Mouse (Mus musculus) lung, embryonic 14.5 days (tissue): ENCODE results near the gene Uqcrq. TPM values are rescaled to one million over a fixed set of nuclear protein-coding genes. Genes with fewer than 3 reads are reported as not detected.

Experiments used
- ATAC-seq: fragments of 200-750 bp; cut with Nextera tagmentation; 2 replicates; pipeline ENCODE4 v1.8.0; 2017; ENCODE audit warnings: mild to moderate bottlenecking, moderate TSS enrichment, moderate library complexity; ENCODE audit not compliant: insufficient read depth
- DNase-seq: peaks from one replicate; pipeline ENCODE4 v3.0.0-alpha.2; 2015
- H3K27ac ChIP-seq: fragments of 300-500 bp; sonication (generic); 2 replicates; pipeline ENCODE4 v1.5.1; 2014; ENCODE audit warnings: low read depth, mild to moderate bottlenecking, moderate library complexity
- H3K27me3 ChIP-seq: fragments of 300-500 bp; sonication (generic); 2 replicates; pipeline ENCODE4 v1.6.1; 2014; ENCODE audit warnings: low read length, control low read depth; ENCODE audit not compliant: insufficient read depth
- H3K36me3 ChIP-seq: fragments of 300-500 bp; sonication (generic); 2 replicates; pipeline ENCODE4 v1.6.1; 2014; ENCODE audit warnings: control low read depth; ENCODE audit not compliant: insufficient read depth
- H3K4me1 ChIP-seq: fragments of 300-500 bp; sonication (generic); 2 replicates; pipeline ENCODE4 v1.6.1; 2014; ENCODE audit warnings: antibody characterized with exemption, control low read depth; ENCODE audit not compliant: insufficient read depth
- H3K4me2 ChIP-seq: fragments of 300-500 bp; sonication (generic); 2 replicates; pipeline ENCODE4 v1.6.1; 2014; ENCODE audit warnings: mild to moderate bottlenecking
- H3K4me3 ChIP-seq: fragments of 300-500 bp; sonication (generic); 2 replicates; pipeline ENCODE4 v1.5.1; 2014; ENCODE audit warnings: low read depth, low read length
- H3K9ac ChIP-seq: fragments of 300-500 bp; sonication (generic); 2 replicates; pipeline ENCODE4 v1.6.1; 2014
- H3K9me3 ChIP-seq: fragments of 300-500 bp; sonication (generic); 2 replicates; pipeline ENCODE4 v1.6.1; 2016; ENCODE audit warnings: low read depth, low read length, control low read depth
- CTCF ChIP-seq: IDR thresholded peaks from 2 replicates; pipeline ENCODE4 v1.5.1; 2016; ENCODE audit warnings: antibody characterized with exemption, low read depth
- WGBS: fragments of 180-500 bp; shearing (Covaris S2); extraction: QIAGEN DNeasy Blood & Tissue Kit; methylation state at CpG from one replicate; pipeline ENCODE4 v1.1.7; 2014; 5-methylcytosine and 5-hydroxymethylcytosine counted together
- polyA plus RNA-seq: library from polyadenylated mRNA; unstranded; fragments of >200 nt; fragmentation: Nextera tagmentation; extraction: Ambion mirVana; gene quantifications from 2 replicates; pipeline ENCODE4 v1.2.1, GENCODE M21; 2014

Gene Uqcrq
- polyA plus RNA-seq, 1 experiment from 2014 or later: 518 TPM

DNA sequence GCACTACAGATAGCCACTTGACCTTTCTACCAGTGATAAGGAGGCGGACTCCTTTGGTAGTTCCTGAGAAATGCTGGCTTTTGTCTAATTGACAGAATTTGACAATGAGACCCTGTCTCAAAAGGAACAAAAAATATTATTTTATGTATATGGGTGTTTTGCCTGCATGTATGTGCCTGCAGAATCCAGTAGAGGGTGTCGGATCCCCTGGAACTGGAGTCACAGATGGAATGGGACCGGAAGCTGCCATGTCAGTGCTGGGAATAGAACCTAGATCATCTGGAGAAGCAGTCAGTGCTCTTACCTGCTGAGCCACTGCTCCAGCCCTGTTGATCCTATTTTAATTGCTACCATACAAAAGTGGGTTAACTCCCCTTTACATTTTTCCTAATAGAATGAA is 42.1 kb upstream of the Uqcrq start:
- ATAC-seq (no peak), DNase-seq (no peak)
- H3K9ac ChIP-seq: no peak overlapping the region
- no peak overlapping the region for H3K27ac ChIP-seq
- no peaks in the 10 kb centered on the region for H3K9me3 ChIP-seq
- H3K4me3 ChIP-seq: no peak overlapping the region
- no peaks in the 10 kb centered on the region for H3K36me3 ChIP-seq
- H3K27me3 ChIP-seq: peaks cover 54% of the 10 kb centered on the region
- H3K4me2 ChIP-seq: no peak overlapping the region
- H3K4me1 ChIP-seq: no peaks in the 10 kb centered on the region
- TF ChIP-seq CTCF: peak; percentile 34; the same call in 1 of the 2 replicates
- WGBS: 70% methylated on average over 3 of the region's 3 CpGs

DNA sequence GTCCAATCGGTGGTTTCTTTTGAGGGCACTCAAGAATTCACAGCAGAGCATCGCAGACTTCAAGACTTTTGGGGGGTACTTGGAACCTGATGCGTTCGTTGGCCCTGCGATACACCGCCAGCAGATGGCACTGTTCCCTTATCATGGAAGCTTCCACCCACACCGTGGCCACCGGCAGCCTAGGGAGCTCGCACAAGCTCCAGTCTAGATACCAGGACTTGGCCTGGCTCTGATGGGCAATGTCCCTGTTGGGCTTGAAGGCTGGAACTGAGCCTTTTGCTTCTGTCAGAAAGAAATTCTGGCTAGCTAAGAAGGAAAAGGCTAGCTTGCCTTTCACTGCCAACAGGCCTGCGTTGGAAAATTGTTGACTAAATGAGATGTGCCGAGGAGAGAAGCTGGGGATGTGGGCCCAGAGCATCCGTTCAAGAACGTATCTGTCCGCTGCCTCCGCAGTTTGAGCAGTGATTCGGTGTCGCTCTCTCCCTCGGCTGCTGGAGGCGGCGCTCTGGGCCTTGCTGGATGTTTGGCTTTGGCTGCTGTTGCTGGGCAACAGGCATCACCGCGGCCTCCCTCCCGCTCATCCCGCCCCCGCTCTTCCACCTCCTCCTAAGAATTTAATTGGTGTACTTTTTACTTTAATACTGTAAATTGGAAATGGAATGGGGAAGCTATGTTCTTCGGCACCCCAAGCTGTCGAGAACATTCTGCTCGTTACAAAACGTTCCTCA is 39.5 kb upstream of the Uqcrq start, which contains the start of gene Gm9837:
Gm9837 (minus strand) TSS at position 512 of the 728 bp plus-strand sequence.
- peaks cover 4% of the 10 kb centered on the region; the same call in 1 of the 2 replicates for H3K4me1 ChIP-seq
- peaks cover 53% of the 10 kb centered on the region for H3K27me3 ChIP-seq
- 0 out of 2 replicates have a peak within 1 kb of the TSS, but pooled peaks have one; percentile 2 for H3K9ac ChIP-seq
- H3K4me3 ChIP-seq: peak within 1 kb of the TSS; percentile 5; the same call in 1 of the 2 replicates
- no peak within 1 kb of the TSS for H3K27ac ChIP-seq
- peak within 1 kb of the TSS; percentile 50 for H3K4me2 ChIP-seq
- no peaks in the 10 kb centered on the region for H3K36me3 ChIP-seq
- DNase-seq (peak; percentile 96), ATAC-seq (peak; percentile 74)
- 3% methylated on average over 29 of the region's 29 CpGs for WGBS
- TF ChIP-seq CTCF: peak; percentile 96
- H3K9me3 ChIP-seq: no peaks in the 10 kb centered on the region

- no peaks in the 10 kb centered on the region for H3K9me3 ChIP-seq
- no peak overlapping the region for H3K27ac ChIP-seq
- no peak for ATAC-seq
- 44% methylated on average over 16 of the region's 16 CpGs for WGBS
- DNase-seq: no peak
- H3K36me3 ChIP-seq: no peaks in the 10 kb centered on the region
- peaks cover 53% of the 10 kb centered on the region for H3K27me3 ChIP-seq
- H3K4me3 ChIP-seq: no peak overlapping the region
- H3K4me1 ChIP-seq: peaks cover 4% of the 10 kb centered on the region; the same call in 1 of the 2 replicates
- H3K4me2 ChIP-seq: peak overlapping the region; percentile 50
- no peak overlapping the region for H3K9ac ChIP-seq
- TF ChIP-seq CTCF: no peak
These were observed 38.8 kb upstream of the Uqcrq start for GRCm38 (mm10) chr11:53469294-53469967.

DNA sequence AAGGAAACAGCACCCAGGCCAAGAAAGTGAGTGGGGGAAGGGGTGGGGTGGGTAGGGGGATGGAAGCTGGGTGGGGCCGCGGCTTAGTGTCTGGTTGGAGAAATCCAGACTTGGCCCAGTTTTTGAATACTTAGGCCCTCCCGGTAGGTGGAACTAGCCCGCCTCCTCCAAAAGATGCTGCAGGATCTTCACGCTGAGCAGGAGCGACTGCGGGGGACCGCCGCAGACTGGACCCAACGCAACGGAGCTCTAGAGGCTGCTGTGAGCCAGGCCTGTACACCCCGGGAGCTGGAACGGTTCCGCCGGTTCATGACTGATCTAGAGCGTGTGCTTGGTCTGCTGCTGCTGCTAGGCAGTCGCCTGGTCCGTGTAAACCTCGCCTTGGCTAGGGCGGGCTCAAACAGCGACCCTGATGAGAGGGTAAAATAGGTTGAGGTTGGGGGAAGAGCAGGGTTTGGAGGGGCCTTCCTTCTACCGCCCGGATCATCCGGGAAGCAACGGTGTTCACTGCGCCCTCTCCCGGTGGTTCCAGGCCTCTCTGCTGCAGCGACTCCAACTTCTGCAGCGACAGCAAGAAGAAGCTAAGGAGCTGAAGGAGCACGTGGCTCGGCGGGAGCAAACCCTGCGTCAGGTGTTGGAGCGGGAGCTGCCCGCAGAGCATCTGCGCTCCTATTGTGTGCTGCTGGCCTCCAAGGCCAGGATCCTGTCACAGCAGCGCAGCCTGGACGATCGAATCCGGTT is 35.8 kb upstream of the Uqcrq start:
- peak overlapping the region; percentile 29 for H3K4me3 ChIP-seq
- WGBS: 7% methylated on average over 40 of the region's 40 CpGs
- H3K4me1 ChIP-seq: peaks cover 4% of the 10 kb centered on the region; the same call in 1 of the 2 replicates
- H3K27me3 ChIP-seq: peaks cover 75% of the 10 kb centered on the region
- peak overlapping the region; percentile 48 for H3K9ac ChIP-seq
- no peaks in the 10 kb centered on the region for H3K9me3 ChIP-seq
- no peaks in the 10 kb centered on the region for H3K36me3 ChIP-seq
- H3K27ac ChIP-seq: no peak overlapping the region
- peak; percentile 52; the same call in 1 of the 2 replicates for ATAC-seq
- peak; percentile 88 for TF ChIP-seq CTCF
- peak overlapping the region; percentile 65 for H3K4me2 ChIP-seq
- DNase-seq: peak; percentile 92

DNA sequence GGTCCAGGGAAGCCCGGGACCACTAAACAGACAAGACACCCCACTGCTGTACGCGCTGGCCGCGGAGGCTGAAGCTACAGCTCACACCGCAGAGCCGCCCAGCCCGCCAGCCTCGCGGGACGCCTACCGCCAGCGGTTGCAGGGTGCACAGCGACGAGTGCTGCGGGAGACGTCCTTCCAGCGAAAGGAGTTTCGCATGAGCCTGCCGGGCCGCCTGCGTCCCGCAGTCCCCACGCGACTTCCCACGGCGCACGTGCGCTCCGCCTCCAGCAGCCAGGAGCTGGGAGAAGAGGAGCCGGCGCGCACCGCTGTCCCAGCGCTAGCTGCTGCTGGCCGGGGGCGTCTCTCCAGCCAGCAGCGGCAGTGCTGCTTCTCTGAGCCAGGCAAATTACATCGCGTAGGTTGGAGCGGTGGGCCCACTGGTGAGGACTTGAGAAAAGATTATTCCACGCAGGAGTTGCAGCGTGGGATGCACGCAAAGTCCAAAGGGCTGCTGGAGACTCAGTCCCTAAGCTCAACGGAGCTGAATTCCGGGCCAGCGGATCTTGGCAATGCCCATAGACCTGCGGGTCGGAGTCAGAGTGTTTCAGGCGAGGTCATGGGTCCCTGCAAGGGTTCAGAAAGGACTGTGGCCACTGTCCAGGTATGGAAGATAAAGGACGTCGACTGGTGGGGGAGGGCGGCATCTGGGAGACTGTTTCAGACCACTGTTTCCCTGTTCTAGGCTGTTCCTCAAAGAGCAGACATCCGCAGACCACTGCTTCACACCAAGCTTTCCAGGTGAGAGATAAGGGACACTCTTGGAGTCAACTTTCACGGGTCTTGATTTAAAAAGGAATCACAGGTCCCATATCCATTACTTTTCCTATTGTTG is 33.2 kb upstream of the Uqcrq start:
- Histone ChIP-seq H3K4me3 (peak overlapping the region; percentile 44), H3K9me3 (no peaks in the 10 kb centered on the region), H3K36me3 (no peaks in the 10 kb centered on the region), H3K4me1 (peaks cover 4% of the 10 kb centered on the region; the same call in 1 of the 2 replicates), H3K4me2 (peak overlapping the region; percentile 82), H3K27me3 (peaks cover 62% of the 10 kb centered on the region), H3K9ac (peak overlapping the region; percentile 38; the same call in 1 of the 2 replicates), H3K27ac (no peak overlapping the region)
- no peak for TF ChIP-seq CTCF
- ATAC-seq: 0 out of 2 replicates have a peak, but pooled peaks have one; percentile 14
- 5% methylated on average over 55 of the region's 55 CpGs for WGBS
- DNase-seq: peak; percentile 56

DNA sequence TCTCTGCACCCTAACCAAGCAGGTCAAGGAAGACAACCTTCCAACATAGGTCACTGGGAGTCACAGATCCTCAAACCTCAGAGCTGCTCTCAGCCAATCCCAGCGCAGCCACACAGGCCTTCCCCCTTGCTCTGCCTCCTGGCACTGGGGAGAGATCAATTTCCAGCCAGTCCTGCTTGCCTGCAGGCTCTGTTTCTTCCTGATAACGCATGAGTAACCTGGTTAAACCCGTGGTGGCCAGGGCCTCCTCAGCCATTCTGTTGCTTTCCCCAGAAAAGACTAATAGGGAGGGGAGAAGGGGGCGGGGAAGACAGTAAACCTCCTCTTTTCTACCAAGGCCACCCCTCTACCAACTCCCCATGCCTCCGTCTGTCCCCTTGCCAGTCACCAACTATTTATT is 31.1 kb upstream of the Uqcrq start:
- Histone ChIP-seq H3K4me3 (no peak overlapping the region), H3K4me1 (peaks cover 4% of the 10 kb centered on the region; the same call in 1 of the 2 replicates), H3K27ac (no peak overlapping the region), H3K9me3 (no peaks in the 10 kb centered on the region), H3K9ac (no peak overlapping the region), H3K36me3 (no peaks in the 10 kb centered on the region), H3K4me2 (no peak overlapping the region), H3K27me3 (peaks cover 60% of the 10 kb centered on the region)
- ATAC-seq (no peak), DNase-seq (no peak)
- no peak for TF ChIP-seq CTCF
- WGBS: 25% methylated on average over 5 of the region's 5 CpGs
